Mouse (Mus musculus) thymus, postnatal 25 days (tissue): ENCODE measurements around the gene Olfr866.

Source experiments
- DNase-seq: peaks from one replicate; pipeline ENCODE4 v3.0.0; 2022

The Olfr866 gene

DNA sequence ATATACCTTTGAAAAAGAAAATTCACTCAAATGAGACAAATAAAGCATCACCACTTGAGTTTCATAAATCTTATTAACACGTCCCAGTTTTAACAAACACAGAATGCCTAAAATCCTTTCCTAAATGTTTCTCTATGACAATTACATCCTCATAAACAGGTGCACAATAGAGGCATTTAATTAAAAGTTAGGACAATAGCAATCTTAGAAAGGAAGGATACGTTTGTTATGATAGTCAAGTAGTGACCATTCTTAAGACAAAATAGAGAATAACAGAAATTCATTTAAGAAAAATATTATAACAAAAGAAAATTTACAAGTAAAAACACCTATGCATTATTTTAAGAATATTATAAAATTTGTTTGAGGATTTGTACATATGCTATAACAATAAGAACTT, at the start of gene Olfr866:
Gene Olfr866 (minus strand): TSS at position 101 of the 400 bp plus-strand sequence.
- DNase-seq: no peak

DNA sequence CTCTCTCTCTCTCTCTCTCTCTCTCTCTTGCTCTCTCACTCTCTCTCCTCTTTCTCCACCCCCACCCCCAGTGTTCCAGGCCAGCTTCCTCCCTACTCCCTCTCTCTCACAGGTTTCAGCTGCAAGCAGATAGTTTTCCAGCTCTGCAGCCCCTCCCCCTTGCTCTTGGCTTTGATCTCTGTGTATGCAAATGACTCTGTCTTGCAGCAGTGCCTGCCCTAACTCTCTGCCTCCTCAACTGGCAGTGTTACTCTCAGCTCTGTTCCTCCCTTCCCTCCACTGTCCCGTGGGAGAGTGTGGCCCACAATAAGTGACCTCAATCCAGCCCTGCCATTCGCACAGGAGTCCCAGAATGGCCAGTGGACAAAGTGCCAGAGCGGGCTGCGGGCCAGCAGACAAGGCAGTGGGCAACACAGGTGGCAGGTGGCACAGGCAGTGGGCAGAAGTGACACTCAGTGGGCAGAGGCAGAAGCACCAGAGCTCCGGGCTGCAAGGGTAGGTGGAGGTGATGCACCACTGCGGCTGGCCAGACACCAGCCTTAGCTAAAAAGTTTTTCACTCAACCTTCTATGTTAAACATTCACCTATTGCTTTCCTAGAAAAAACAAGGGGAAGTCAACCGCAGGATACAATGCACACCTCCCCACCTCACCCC, 45.8 kb upstream of the Olfr866 start:
- DNase-seq: no peak

DNA sequence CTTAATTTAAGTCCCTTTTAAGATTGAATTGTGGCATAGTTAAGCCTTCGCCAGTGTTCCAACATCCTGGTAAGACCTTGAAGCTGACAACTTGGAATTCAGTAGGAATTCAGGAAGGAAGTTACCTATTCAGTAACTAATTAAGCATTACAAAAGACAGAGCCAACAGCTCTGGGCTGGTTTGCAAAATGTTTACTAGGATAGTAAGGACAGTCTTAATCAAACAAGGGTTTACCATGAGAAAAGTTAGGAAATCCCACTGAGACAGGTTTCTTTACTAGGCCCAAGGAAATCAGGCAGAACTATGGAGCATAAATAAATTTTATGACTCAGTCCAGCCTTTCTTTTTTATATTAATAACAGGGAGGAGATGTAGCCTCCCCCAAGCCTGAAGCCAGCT, 43.5 kb upstream of the Olfr866 start:
- no peak for DNase-seq

DNA sequence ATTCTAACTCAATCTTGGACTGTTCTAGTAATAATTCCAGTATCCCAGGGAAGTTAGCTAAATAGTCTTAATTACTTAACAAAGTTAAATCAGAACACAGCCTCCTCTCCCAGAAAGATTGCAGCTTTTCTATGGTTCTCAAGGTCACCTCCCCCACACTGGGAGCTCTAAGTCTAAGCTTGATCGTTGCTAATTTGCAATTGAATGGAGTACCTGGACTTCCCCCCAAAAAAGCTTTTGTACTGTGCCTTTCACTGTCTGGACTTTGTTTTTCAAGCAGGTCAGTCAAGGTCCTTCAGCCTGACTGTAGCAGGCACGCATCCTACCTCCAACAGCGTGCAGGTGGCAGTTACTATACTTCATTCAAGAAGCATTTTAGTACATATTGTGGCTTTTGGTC, 42.4 kb upstream of the Olfr866 start:
- DNase-seq: no peak

DNA sequence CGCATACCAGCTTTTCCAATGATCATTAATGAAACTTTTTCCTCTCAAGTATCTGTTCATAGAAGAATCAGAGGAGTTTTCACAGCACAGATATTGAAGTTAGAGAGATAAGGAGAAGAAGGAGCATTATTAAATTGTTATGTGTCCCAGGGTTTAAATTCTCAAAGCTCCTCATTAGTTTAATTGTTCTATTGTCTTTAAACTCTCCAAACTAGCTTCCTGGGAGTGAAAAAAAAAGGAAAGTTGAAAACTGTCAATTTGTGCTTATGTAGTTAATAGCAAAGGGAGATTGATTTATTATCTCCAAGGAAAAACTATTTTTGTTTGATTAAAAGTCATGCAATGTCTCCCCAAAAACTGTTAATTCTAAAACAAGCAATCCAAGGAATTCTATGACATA, 29.6 kb upstream of the Olfr866 start, which contains the start of gene Olfr867:
Gene Olfr867 (minus strand): TSS at position 101 of the 400 bp plus-strand sequence.
- no peak for DNase-seq

DNA sequence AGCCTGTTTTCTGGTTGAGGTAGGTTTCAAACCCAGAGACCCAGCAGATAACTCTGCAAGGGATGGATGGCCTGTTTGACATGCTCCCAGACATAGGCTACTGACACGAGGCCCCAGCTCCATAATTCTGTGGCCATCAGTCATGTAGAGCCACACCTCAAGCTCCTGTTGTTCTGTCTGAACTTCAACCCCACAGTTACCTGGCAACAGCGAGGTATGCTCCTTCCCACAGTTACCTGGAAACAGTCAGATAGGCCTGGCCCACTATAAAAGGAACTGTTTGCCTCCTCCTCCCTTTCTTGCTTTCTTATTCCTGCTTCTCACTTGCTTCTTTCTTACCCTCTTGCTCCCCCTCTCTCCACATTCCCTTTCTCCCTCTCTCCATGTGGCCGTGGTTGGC, 20.1 kb upstream of the Olfr866 start:
- no peak for DNase-seq
